Mouse (Mus musculus) right cerebral cortex, postnatal 14 days (tissue): ENCODE measurements around the gene Ankrd42.

ENCODE experiments used
- DNase-seq: peaks from one replicate; pipeline ENCODE4 v3.0.0; 2022

Gene Ankrd42

DNA sequence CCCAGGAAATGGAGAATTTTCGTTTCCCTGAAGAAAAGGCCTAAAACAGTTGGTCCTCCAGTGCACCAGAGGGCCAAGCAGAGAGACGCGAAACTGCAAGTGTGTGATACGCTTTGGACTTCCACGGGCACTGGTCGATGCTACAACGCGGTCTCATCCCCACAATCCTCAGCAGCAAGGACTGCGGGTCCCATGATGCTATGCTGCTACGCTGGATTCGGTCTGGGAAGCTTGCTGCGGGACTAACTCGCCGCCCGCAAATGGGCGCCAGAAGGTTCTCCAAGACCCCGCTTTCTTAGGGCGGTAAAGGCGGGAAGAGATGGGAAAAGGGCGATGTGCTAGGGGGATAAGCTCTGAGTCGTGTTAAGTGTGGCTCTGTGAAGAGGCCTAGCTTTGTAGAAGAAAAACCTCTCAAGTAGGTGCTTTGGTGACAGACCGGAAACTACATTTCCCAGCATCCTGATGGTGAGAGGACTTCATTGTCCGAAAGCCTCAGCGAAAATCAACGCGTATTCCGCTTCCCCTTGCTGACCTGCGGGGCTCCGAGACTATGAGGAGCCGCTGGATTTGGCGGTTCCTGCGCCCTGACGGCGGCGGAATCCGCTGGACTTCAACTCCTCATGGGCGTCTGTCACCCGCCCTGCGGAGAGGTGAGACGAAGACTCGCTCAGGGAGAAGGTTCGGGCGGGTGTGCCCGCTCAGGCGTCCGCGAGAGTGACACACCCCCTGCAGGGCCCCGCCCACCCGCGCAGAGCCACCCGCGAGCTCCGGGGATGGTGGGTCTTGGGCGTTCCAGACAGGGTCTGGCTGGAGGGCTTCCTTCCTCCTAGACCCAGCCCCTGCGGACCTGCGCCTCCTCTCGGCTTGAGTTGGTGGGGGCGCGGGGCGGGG, 75.7 kb downstream of the Ankrd42 start, which contains the start of gene Ccdc90b:
Ccdc90b (plus strand) TSS at position 164 of the 891 bp plus-strand sequence.
- DNase-seq: peak; percentile 77

DNA sequence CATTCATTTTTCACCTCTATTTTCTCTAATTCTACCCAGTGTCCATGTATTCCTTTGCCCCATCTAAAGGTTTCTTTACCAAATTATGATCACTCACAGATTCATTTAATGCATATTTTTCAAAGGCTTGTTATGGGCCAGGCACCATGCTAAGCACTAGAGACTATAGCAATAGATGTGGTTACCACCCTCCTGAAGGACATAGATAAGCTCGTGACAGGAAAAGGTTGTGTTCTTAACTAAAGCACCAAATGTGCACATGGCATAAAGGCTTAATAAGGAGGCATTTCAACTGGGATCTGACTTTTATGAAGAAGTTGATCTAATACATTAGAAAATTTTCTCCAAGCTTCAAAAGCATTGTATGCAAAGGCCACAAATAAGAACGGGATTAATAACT, 78.2 kb downstream of the Ankrd42 start:
- no peak for DNase-seq

DNA sequence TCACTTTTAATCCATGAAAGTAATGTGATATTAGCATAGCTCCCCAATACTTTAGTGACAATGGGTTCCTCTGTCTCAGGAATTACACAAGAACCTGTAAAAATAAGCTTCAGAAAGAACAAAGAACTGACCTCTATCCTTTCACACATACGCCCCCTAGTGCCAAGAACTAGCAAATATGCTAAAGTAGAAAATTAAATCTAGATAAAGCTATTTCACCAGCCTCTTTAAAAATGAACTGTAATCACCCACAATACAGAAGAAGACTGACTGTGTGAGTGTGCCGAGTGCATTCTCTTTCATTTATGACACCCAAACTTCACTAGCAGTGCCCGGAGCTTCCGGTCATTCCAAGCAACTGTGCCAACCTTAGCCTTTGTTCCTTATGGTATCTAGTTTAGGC, 86.0 kb downstream of the Ankrd42 start:
- no peak for DNase-seq

GRCm38 (mm10) chr7:92550248-92550989, 86.5 kb downstream of the Ankrd42 start:
- no peak for DNase-seq

DNA sequence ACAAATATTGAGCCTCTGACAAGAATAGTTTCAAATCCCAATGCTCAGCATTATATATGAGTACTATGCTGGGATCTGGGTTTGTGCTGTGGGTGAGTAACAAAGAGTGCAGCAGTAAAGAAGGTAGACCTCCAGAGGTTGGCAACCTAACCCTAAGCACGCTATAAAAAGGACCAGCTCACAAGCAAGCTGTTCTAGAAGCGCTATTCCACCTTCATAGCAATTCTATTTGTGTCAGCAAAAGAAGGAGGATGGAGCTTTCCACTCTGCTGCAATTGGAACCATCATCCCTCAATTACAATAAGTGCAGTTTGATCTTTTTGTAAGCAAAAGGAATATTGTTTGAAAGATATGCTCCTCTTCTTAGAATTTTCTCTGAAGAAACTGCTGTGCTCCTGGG, 90.2 kb downstream of the Ankrd42 start:
- no peak for DNase-seq

DNA sequence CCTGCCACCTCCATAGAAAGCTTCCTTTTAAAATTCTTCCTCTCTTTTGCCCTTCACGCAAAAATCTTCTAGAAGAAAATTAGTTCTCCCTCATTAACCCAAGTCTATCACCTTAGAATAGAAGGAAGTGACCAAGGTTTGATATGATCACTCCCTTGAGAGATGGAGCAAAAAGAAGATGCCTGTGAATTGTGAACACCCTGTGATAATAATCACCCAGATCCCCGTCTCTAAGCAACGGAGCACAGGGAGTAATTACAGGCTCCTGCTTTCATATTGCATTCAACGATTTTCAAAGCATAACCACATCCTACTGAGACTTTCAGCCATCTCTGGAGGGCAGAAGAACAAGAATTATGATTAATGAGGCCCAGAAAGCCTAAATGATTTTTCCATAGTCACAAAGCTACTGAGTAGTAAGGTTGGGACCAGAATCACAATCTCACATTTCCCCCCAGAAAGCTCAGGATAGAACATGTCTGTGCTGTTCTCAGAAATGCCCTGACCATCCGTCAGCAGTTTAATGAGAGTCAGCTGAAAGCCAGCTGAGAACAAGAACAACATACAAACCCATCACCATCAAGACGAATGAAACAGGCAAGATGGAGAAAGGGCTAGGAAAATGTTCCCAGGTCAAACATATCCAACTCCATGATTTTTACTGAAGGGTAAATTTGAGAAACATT, 104.4 kb downstream of the Ankrd42 start:
- no peak for DNase-seq
